7 mouse cellular contexts compared by ENCODE assay signal in genomic region chr12:85492084-85492645, GRCm38 (mm10). TPM values are rescaled to one million over a fixed set of nuclear protein-coding genes. Genes with fewer than 3 reads are reported as not detected.
DNase-seq lines count a peak whose midpoint lies in the region; ATAC-seq and TF ChIP-seq lines count a peak whose summit lies in the region.

No protein-coding gene starts in this region.

- no peaks in the 10 kb centered on the region for H3K36me3 ChIP-seq in ES-Bruce4 (ENCODE audit: control insufficient read depth, insufficient read depth, low read length, poor library complexity, severe bottlenecking)
- no peaks in the 10 kb centered on the region for H3K36me3 ChIP-seq in heart, embryonic 14.5 days (ENCODE audit: control insufficient read depth, insufficient read depth, low read length)
- no peaks in the 10 kb centered on the region for H3K36me3 ChIP-seq in lung, embryonic 15.5 days

- ATAC-seq in heart, embryonic 14.5 days (ENCODE audit: insufficient number of reproducible peaks, insufficient read depth, low FRiP score, low read depth), result peak; percentile 33; the same call in 1 of the 2 replicates
- no peak for ATAC-seq in lung, embryonic 15.5 days (ENCODE audit: borderline replicate concordance, extremely low read depth, low FRiP score, low TSS enrichment)

- H3K9ac ChIP-seq in ES-Bruce4 (ENCODE audit: low read depth, poor library complexity, severe bottlenecking), result no peak overlapping the region
- H3K9ac ChIP-seq in heart, embryonic 14.5 days (ENCODE audit: low read length), result no peak overlapping the region
- H3K9ac ChIP-seq in lung, embryonic 15.5 days, result no peak overlapping the region

- WGBS in heart, embryonic 14.5 days, result 23% methylated on average over 16 of the region's 16 CpGs
- WGBS in lung, embryonic 15.5 days, result 23% methylated on average over 16 of the region's 16 CpGs

- TF ChIP-seq CTCF in ES-Bruce4 (IDR thresholded peaks at IDR 0.05; ENCODE audit: low read depth, low read length), result peak; percentile 49

- no peak for TF ChIP-seq EP300 in ES-Bruce4 (IDR thresholded peaks at IDR 0.05; ENCODE audit: insufficient read depth, low read depth, low read length)

- peak; percentile 55 to 63 for DNase-seq in adrenal gland, adult 18-20 months (ENCODE audit: low spot score in 2 of 2)
- DNase-seq in embryo, embryonic 9.5 days (ENCODE audit: extremely low spot score), result peak; percentile 81
- peak; percentile 82 for DNase-seq in kidney, postnatal 10 days
- peak; percentile 91 for DNase-seq in retina, postnatal 1 day

- no peaks in the 10 kb centered on the region for H3K27me3 ChIP-seq in ES-Bruce4 (ENCODE audit: control insufficient read depth, insufficient read depth, low read length, poor library complexity, severe bottlenecking)
- H3K27me3 ChIP-seq in heart, embryonic 14.5 days (ENCODE audit: control insufficient read depth, insufficient read depth, low read length), result no peaks in the 10 kb centered on the region
- 0 out of 2 replicates have a peak, but pooled peaks cover 5% of the 10 kb centered on the region for H3K27me3 ChIP-seq in lung, embryonic 15.5 days

- TF ChIP-seq POLR2A in ES-Bruce4 (IDR thresholded peaks at IDR 0.05; ENCODE audit: insufficient read depth, low read length), result no peak

- H3K4me3 ChIP-seq in ES-Bruce4 (ENCODE audit: low read depth, low read length), result no peak overlapping the region
- H3K4me3 ChIP-seq in heart, embryonic 14.5 days (ENCODE audit: control insufficient read depth in 1 of 2, insufficient read depth in 1 of 2, low read depth in 1 of 2, low read length in 2 of 2), result 0 out of 4 replicates have a peak overlapping the region, but pooled peaks of 1 of the 2 experiments have one; percentile 10
- H3K4me3 ChIP-seq in lung, embryonic 15.5 days, result no peak overlapping the region

- no peak overlapping the region for H3K27ac ChIP-seq in ES-Bruce4 (ENCODE audit: insufficient read depth, low read length)
- no peak overlapping the region for H3K27ac ChIP-seq in heart, embryonic 14.5 days (replicated peaks in 1 of 2; ENCODE audit: control insufficient read depth in 1 of 2, insufficient read depth in 1 of 2, low read depth in 2 of 2, low read length in 2 of 2)
- no peak overlapping the region for H3K27ac ChIP-seq in lung, embryonic 15.5 days

- H3K9me3 ChIP-seq in ES-Bruce4 (replicated peaks; ENCODE audit: control insufficient read depth, insufficient read depth, low read length, poor library complexity, severe bottlenecking), result no peaks in the 10 kb centered on the region
- no peaks in the 10 kb centered on the region for H3K9me3 ChIP-seq in heart, embryonic 14.5 days (ENCODE audit: control insufficient read depth, low read length)
- H3K9me3 ChIP-seq in lung, embryonic 15.5 days, result no peaks in the 10 kb centered on the region

- H3K4me1 ChIP-seq in ES-Bruce4 (ENCODE audit: control insufficient read depth, insufficient read depth, low read length), result no peaks in the 10 kb centered on the region
- peaks cover 5 to 6% of the 10 kb centered on the region in 2 experiments; a peak in 3 of 4 replicates for H3K4me1 ChIP-seq in heart, embryonic 14.5 days (ENCODE audit: control insufficient read depth in 2 of 2, insufficient read depth in 2 of 2, low read length in 2 of 2)
- peaks cover 8% of the 10 kb centered on the region for H3K4me1 ChIP-seq in lung, embryonic 15.5 days

- peak overlapping the region; percentile 46 for H3K4me2 ChIP-seq in heart, embryonic 14.5 days (ENCODE audit: low read length)
- peak overlapping the region; percentile 39 for H3K4me2 ChIP-seq in lung, embryonic 15.5 days

RNA-seq across cellular contexts. Expression of gene Fos, which starts 18.5 kb away (rescaled TPM):
- polyA plus RNA-seq in ES-Bruce4 (2011; ENCODE audit: insufficient read depth, insufficient read length, low read depth, missing spikeins), result 4.8 and 7.3 TPM in 2 replicates
- total RNA-seq in adrenal gland, adult 18-20 months (2021), result 1 to 10 TPM; 2.9 to 4.3 TPM
- 3.8 and 4.0 TPM in 2 replicates for polyA plus RNA-seq in heart, embryonic 14.5 days (2014; fragmentation: Nextera tagmentation; extraction: Ambion mirVana)
- 5.5 and 5.7 TPM in 2 replicates for polyA plus RNA-seq in lung, embryonic 15.5 days (2015; fragmentation: Nextera tagmentation; extraction: Ambion mirVana)
